Mouse (Mus musculus) stomach, embryonic 16.5 days (tissue): ENCODE data around the gene Prr19. TPM values are rescaled to one million over a fixed set of nuclear protein-coding genes. Genes with fewer than 3 reads are reported as not detected.

Experiments
- ATAC-seq: fragments of 200-750 bp; cut with Nextera tagmentation; 2 replicates; pipeline ENCODE4 v1.8.0; 2017; ENCODE audit warnings: moderate number of reproducible peaks, moderate TSS enrichment; ENCODE audit not compliant: insufficient read depth, low FRiP score
- H3K27ac ChIP-seq: fragments of 300-500 bp; sonication (generic); 2 replicates; pipeline ENCODE4 v1.5.1; 2014; ENCODE audit warnings: low read length
- H3K27me3 ChIP-seq: fragments of 300-500 bp; sonication (generic); 2 replicates; pipeline ENCODE4 v1.6.1; 2014; ENCODE audit warnings: low read length, control low read depth, mixed read lengths; ENCODE audit not compliant: control insufficient read depth, insufficient read depth
- H3K36me3 ChIP-seq: fragments of 300-500 bp; sonication (generic); 2 replicates; pipeline ENCODE4 v1.6.1; 2014; ENCODE audit warnings: low read length; ENCODE audit not compliant: control insufficient read depth, insufficient read depth
- H3K4me1 ChIP-seq: fragments of 300-500 bp; sonication (generic); 2 replicates; pipeline ENCODE4 v1.6.1; 2014; ENCODE audit warnings: low read length, control low read depth, mixed read lengths; ENCODE audit not compliant: control insufficient read depth, insufficient read depth
- H3K4me2 ChIP-seq: fragments of 300-500 bp; sonication (generic); 2 replicates; pipeline ENCODE4 v1.6.1; 2014; ENCODE audit warnings: low read depth, low read length, mixed read lengths
- H3K4me3 ChIP-seq: fragments of 300-500 bp; sonication (generic); replicated peaks from 2 replicates; pipeline ENCODE4 v1.5.1; 2014; ENCODE audit warnings: mild to moderate bottlenecking, low read length
- H3K9ac ChIP-seq: fragments of 300-500 bp; sonication (generic); 2 replicates; pipeline ENCODE4 v1.6.1; 2014; ENCODE audit warnings: low read length
- H3K9me3 ChIP-seq: fragments of 300-500 bp; sonication (generic); replicated peaks from 2 replicates; pipeline ENCODE4 v1.6.1; 2016; ENCODE audit warnings: low read length, control low read depth; ENCODE audit not compliant: control insufficient read depth
- WGBS: fragments of 180-500 bp; shearing (Covaris S2); extraction: QIAGEN DNeasy Blood & Tissue Kit; methylation state at CpG from one replicate; pipeline ENCODE4 v1.1.7; 2014; 5-methylcytosine and 5-hydroxymethylcytosine counted together
- polyA plus RNA-seq: library from polyadenylated mRNA; unstranded; fragments of >200 nt; fragmentation: Nextera tagmentation; extraction: Ambion mirVana; gene quantifications from 2 replicates; pipeline ENCODE4 v1.2.1, GENCODE M21; 2015

Prr19 gene
- polyA plus RNA-seq, 1 experiment from 2014 or later, result 0.57 TPM

- 88% methylated on average over 12 of the region's 12 CpGs for WGBS
- Histone ChIP-seq H3K36me3 (peaks cover 57% of the 10 kb centered on the region), H3K4me2 (no peak overlapping the region), H3K27ac (no peak overlapping the region), H3K9ac (no peak overlapping the region), H3K27me3 (no peaks in the 10 kb centered on the region), H3K4me3 (no peak overlapping the region), H3K4me1 (peaks cover 34% of the 10 kb centered on the region), H3K9me3 (no peaks in the 10 kb centered on the region)
- no peak for ATAC-seq
Measured at GRCm38 (mm10) chr7:25288011-25288410, 13.2 kb upstream of the Prr19 start.

- no peak for ATAC-seq
- peaks cover 27% of the 10 kb centered on the region for H3K4me1 ChIP-seq
Measured at GRCm38 (mm10) chr7:25288721-25289120, 12.5 kb upstream of the Prr19 start.

GRCm38 (mm10) chr7:25289925-25290324 lies 11.3 kb upstream of the Prr19 start:
- no peak overlapping the region for H3K27ac ChIP-seq
- 96% methylated on average over 3 of the region's 3 CpGs for WGBS
- peaks cover 15% of the 10 kb centered on the region for H3K4me1 ChIP-seq
- no peak overlapping the region for H3K4me3 ChIP-seq
- no peak overlapping the region for H3K9ac ChIP-seq
- ATAC-seq, result no peak
- no peaks in the 10 kb centered on the region for H3K9me3 ChIP-seq
- no peak overlapping the region for H3K4me2 ChIP-seq
- peaks cover 59% of the 10 kb centered on the region for H3K36me3 ChIP-seq
- no peaks in the 10 kb centered on the region for H3K27me3 ChIP-seq

More at GRCm38 (mm10) chr7:25288721-25289120, 12.5 kb upstream of the Prr19 start:
- H3K4me3 ChIP-seq, result no peak overlapping the region
- H3K9ac ChIP-seq, result no peak overlapping the region
- no peaks in the 10 kb centered on the region for H3K9me3 ChIP-seq
- peaks cover 59% of the 10 kb centered on the region for H3K36me3 ChIP-seq
- 91% methylated on average over 3 of the region's 3 CpGs for WGBS
- H3K4me2 ChIP-seq, result no peak overlapping the region
- H3K27ac ChIP-seq, result no peak overlapping the region
- no peaks in the 10 kb centered on the region for H3K27me3 ChIP-seq

GRCm38 (mm10) chr7:25290463-25290862 lies 10.7 kb upstream of the Prr19 start:
- Histone ChIP-seq H3K4me1 (peaks cover 13% of the 10 kb centered on the region; the same call in 1 of the 2 replicates), H3K27me3 (no peaks in the 10 kb centered on the region), H3K27ac (no peak overlapping the region), H3K36me3 (peaks cover 54% of the 10 kb centered on the region), H3K9ac (no peak overlapping the region), H3K4me2 (no peak overlapping the region), H3K9me3 (no peaks in the 10 kb centered on the region), H3K4me3 (no peak overlapping the region)
- WGBS, result 72% methylated on average over 1 of the region's 1 CpGs
- 0 out of 2 replicates have a peak, but pooled peaks have one; percentile 1 for ATAC-seq

- H3K27ac ChIP-seq, result no peak overlapping the region
Measured at GRCm38 (mm10) chr7:25290911-25291310, 10.3 kb upstream of the Prr19 start.

GRCm38 (mm10) chr7:25292107-25292506 lies 9.1 kb upstream of the Prr19 start:
- ATAC-seq, result no peak
- H3K9me3 ChIP-seq, result no peaks in the 10 kb centered on the region
- H3K27me3 ChIP-seq, result no peaks in the 10 kb centered on the region
- no peak overlapping the region for H3K4me2 ChIP-seq
- H3K9ac ChIP-seq, result no peak overlapping the region
- H3K4me3 ChIP-seq, result no peak overlapping the region
- H3K27ac ChIP-seq, result no peak overlapping the region
- 44% methylated on average over 7 of the region's 7 CpGs for WGBS
- peaks cover 47% of the 10 kb centered on the region for H3K36me3 ChIP-seq
- peaks cover 18% of the 10 kb centered on the region for H3K4me1 ChIP-seq

More at GRCm38 (mm10) chr7:25290911-25291310, 10.3 kb upstream of the Prr19 start:
- H3K9ac ChIP-seq, result no peak overlapping the region
- WGBS, result 74% methylated on average over 2 of the region's 2 CpGs
- ATAC-seq, result peak; percentile 27; the same call in 1 of the 2 replicates
- H3K4me3 ChIP-seq, result no peak overlapping the region
- peaks cover 51% of the 10 kb centered on the region for H3K36me3 ChIP-seq
- no peaks in the 10 kb centered on the region for H3K9me3 ChIP-seq
- H3K4me1 ChIP-seq, result peaks cover 13% of the 10 kb centered on the region; the same call in 1 of the 2 replicates
- H3K27me3 ChIP-seq, result no peaks in the 10 kb centered on the region
- H3K4me2 ChIP-seq, result no peak overlapping the region

- no peaks in the 10 kb centered on the region for H3K9me3 ChIP-seq
- H3K9ac ChIP-seq, result no peak overlapping the region
- no peak overlapping the region for H3K4me2 ChIP-seq
- H3K27ac ChIP-seq, result no peak overlapping the region
- no peak for ATAC-seq
- no peaks in the 10 kb centered on the region for H3K27me3 ChIP-seq
- H3K36me3 ChIP-seq, result peaks cover 37% of the 10 kb centered on the region
- H3K4me3 ChIP-seq, result no peak overlapping the region
- 72% methylated on average over 10 of the region's 10 CpGs for WGBS
- H3K4me1 ChIP-seq, result peaks cover 21% of the 10 kb centered on the region
Measured at GRCm38 (mm10) chr7:25293191-25293739, 7.9 kb upstream of the Prr19 start.

- no peak overlapping the region for H3K4me2 ChIP-seq
- peaks cover 22% of the 10 kb centered on the region for H3K4me1 ChIP-seq
- H3K36me3 ChIP-seq, result peaks cover 25% of the 10 kb centered on the region
- no peak overlapping the region for H3K4me3 ChIP-seq
- H3K27ac ChIP-seq, result no peak overlapping the region
- 87% methylated on average over 4 of the region's 4 CpGs for WGBS
- no peak for ATAC-seq
- H3K27me3 ChIP-seq, result no peaks in the 10 kb centered on the region
- no peaks in the 10 kb centered on the region for H3K9me3 ChIP-seq
- no peak overlapping the region for H3K9ac ChIP-seq
Measured at GRCm38 (mm10) chr7:25294495-25294894, 6.7 kb upstream of the Prr19 start.

GRCm38 (mm10) chr7:25294960-25295722 lies 6.1 kb upstream of the Prr19 start:
- Histone ChIP-seq H3K27ac (no peak overlapping the region), H3K4me2 (no peak overlapping the region), H3K9me3 (no peaks in the 10 kb centered on the region), H3K27me3 (no peaks in the 10 kb centered on the region), H3K9ac (no peak overlapping the region), H3K4me1 (peaks cover 22% of the 10 kb centered on the region), H3K4me3 (no peak overlapping the region), H3K36me3 (peaks cover 18% of the 10 kb centered on the region)
- no peak for ATAC-seq
- WGBS, result 83% methylated on average over 12 of the region's 12 CpGs
